Mouse (Mus musculus): ENCODE data around the gene Stra6l.
A peak's percentile ranks its signal among the peaks of the same experiment; 100 is the strongest.

The Stra6l gene

DNA sequence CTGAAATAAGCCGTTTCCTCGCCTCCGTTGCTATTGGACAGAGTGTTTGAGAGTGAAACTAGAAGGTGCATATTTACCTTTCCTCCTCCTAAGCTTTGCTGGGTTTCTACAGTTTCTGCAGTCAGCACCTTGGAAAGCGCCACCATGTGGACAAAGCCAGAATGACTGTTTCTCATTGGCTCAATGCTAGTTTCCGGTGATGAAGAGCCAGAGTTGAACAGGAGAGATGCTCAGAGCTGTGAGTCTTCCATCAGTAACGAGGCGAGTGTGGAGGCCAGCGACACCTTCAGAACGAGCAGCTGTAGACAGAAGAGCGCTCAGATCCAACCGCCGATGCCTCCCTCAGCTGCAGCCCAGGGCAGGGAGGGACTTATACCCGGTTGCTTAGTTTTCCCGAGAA lies 4.1 kb upstream of the Stra6l start:
- DNase-seq (ENCODE audit: low spot score in 2 of 2), result peak in 1 of 2 experiments; percentile 19

DNA sequence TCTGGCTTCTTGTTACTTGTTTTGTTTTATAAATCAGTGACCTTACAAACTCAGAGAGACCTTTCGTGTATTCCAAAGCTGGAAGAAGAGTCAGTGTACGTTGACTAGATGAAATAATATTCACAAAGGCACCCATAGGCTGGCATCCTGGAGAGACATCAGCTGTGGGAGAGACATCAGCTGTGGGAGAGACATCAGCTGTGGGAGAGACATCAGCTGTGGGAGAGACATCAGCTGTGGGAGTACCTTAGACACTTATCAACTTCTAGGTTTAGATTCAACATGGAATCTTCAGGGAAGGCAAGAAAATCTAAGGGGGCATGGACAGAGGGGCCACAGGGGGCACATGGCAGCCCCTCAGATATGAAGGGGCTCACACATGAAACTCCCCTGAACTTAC lies 2.2 kb upstream of the Stra6l start:
- DNase-seq (ENCODE audit: low spot score in 2 of 2), result no peak

DNA sequence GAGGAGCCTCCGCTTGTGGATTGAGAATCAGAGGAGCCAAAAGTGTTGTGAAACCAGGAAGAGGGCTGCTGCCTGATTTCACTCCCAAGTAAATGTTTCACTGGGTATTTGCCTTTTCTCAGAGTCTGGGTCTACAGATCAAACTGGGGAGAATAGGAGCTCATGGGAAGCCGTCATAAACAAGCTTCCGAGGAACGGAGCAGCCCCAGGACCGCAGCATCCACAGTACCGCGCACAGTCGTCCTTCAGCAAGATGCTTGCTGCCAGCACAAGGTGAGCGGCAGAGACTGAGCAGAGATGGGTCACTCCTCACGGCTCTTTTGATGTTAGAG lies 327 bp downstream of the Stra6l start:
- DNase-seq (ENCODE audit: low spot score in 2 of 2), result no peak

- DNase-seq (ENCODE audit: low spot score in 2 of 2), result no peak
These were observed 955 bp downstream of the Stra6l start for GRCm38 (mm10) chr4:45849419-45849818.

GRCm38 (mm10) chr4:45851640-45852051 lies 3.2 kb downstream of the Stra6l start:
- DNase-seq (ENCODE audit: low spot score in 2 of 2), result no peak

- no peak for DNase-seq (ENCODE audit: low spot score in 2 of 2)
These were observed 5.2 kb downstream of the Stra6l start for GRCm38 (mm10) chr4:45853496-45854246.

DNA sequence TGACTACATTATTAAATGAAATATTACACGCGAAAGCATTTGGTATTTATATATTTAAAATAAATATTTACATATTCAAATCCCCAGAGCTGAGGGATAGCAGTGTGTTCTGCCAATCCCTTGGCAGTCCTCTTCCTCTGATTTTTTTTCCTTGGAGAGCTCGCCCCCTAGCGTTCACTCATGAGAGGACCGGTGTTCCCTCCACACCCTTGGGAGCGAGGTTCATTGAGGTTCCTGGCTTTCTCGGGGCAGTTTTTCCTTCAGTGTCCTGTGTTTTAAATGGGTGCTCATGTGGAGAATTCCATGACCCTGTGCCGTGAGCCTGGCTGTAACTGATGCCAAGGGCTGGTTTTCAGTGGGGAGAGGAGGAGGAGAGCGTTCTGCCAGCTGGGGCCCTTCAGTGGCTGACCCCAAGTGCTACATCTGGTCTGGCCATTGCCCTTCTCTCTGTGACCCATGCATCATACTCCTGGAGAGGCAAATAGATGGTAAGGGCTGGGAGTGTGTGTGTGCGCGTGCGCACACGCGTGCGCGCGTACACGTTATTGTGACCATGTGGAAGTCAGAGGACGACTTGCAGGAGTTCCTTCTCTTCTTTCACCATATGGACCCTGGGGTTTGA lies 7.5 kb downstream of the Stra6l start:
- peak; percentile 5 to 35 for DNase-seq (ENCODE audit: low spot score in 2 of 2)

- no peak for DNase-seq (ENCODE audit: low spot score in 2 of 2)
These were observed 12.7 kb downstream of the Stra6l start for GRCm38 (mm10) chr4:45861160-45861559.

GRCm38 (mm10) chr4:45867416-45867815 lies 19.0 kb downstream of the Stra6l start:
- no peak for DNase-seq (ENCODE audit: low spot score in 2 of 2)

DNA sequence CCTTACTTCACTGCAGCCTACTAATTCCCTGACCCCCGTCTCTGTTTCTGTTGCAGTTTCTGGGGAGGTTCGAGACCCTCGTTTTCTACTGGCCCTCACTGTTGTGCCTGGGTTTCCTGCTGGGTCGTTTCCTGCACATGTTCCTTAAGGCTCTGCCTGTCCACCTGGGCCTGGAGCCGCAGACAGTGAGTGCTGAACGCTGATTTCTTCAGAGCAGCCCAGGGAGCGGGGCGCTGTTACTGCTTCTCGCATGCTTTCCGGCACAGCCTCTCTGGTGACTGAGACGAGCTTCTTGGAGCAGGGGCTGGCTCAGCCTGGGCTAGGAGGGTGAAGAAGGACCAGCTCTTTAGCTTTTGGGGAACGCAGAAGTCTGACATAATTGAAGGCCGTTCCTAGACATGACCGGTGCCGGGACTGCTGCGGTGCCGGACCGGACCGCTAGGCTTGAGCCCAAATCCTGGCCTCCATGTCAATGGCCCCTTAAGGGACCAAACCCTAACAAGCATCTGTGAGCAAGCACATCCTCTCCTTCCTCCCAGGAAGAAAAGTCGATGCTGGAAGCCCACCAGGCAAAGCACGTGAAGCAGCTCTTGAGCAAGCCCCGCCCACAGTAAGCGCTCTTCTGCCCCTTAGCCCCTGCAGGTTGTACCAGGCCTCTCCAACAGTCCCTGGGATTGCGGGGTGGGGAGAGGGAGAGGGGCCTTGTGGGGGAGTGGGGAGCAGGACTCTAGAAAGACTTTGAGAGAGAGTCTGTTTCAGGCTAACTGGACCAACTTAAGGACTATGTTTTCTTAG lies 20.8 kb downstream of the Stra6l start:
- DNase-seq (ENCODE audit: low spot score in 2 of 2), result no peak

- no peak for DNase-seq (ENCODE audit: low spot score in 2 of 2)
These were observed 23.7 kb downstream of the Stra6l start for GRCm38 (mm10) chr4:45872147-45872546.

GRCm38 (mm10) chr4:45878929-45879328 lies 30.5 kb downstream of the Stra6l start:
- peak in 1 of 2 experiments; percentile 32 for DNase-seq (ENCODE audit: low spot score in 2 of 2)

- DNase-seq (ENCODE audit: low spot score in 2 of 2), result no peak
These were observed 34.1 kb downstream of the Stra6l start for GRCm38 (mm10) chr4:45882521-45882920.

DNA sequence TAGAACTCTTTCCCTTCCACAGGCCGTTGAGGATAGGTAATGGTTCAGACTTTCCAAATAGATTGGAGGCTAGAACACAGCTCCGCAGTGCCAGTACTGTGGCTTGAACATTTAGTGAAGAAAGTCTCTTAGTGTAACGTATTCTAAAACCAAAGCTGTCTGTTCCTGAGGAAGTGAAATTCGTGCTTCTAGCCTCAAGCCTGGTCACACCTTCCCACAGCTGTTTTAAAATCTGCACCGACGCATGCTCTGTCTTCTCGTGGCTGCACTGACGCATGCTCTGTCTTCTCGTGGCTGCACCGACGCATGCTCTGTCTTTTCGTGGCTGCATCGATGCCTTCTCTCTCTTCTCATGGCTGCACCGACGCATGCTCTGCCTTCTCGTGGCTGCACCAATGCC lies 34.8 kb downstream of the Stra6l start:
- DNase-seq (ENCODE audit: low spot score in 2 of 2), result peak in 1 of 2 experiments; percentile 31

DNA sequence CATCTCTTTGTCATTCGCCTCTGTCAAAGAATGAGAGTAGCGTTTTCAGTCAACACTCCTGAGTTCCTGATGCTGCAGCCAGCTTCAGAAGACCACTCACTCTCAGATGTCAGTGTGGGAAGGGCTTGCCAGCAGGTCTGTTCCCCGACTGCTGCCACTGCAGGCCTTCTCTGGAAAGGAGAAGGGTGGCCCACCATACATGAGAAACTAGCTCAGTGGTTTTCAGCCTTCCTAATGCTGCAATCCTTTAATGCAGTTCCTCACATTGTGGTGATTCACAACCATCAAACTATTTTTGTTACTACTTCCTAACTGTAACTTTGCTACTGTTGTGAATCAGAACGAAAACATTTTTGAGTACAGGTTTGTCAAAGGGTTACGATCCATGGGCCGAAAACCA lies 41.0 kb downstream of the Stra6l start:
- DNase-seq (ENCODE audit: low spot score in 2 of 2), result no peak

DNA sequence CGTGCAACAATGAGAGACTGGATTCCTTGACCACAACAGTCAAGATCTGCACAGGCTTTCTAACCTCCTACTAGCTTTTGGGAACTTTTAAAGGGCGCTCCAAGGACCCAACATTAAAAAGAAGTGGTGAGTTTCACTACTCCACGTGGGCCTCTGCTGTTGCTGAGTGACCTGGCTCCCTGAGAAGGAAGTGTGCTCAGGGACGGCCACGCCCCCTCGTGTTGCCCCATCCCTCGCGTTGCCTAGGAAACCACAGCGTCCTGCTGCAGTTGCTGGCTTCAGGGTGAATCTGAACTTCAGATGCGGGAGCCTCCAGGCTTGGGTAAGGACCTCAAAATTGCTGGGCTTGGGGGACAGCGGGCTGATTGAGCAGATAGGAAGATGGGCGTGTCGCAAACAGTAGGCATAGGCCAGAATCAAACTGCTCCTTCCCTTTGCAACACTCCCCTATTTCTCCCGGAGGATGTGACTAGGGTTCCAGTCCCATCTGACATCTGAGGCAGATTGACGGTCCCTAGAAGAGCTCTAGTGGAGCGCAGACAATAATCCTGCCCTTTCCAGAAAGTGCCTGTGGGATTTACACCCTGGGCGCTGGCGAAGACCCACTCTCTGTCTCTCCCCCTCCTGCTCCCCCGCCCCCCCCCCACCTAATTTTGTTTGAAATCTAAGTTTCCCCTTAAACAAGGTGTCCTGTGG lies 41.8 kb downstream of the Stra6l start, which contains the start of gene Ccdc180:
Ccdc180 (plus strand) TSS at position 238 of the 696 bp plus-strand sequence.
- DNase-seq (ENCODE audit: low spot score in 2 of 2), result peak; percentile 19 to 70

GRCm38 (mm10) chr4:45896425-45897081 lies 48.1 kb downstream of the Stra6l start:
- no peak for DNase-seq (ENCODE audit: low spot score in 2 of 2)

DNA sequence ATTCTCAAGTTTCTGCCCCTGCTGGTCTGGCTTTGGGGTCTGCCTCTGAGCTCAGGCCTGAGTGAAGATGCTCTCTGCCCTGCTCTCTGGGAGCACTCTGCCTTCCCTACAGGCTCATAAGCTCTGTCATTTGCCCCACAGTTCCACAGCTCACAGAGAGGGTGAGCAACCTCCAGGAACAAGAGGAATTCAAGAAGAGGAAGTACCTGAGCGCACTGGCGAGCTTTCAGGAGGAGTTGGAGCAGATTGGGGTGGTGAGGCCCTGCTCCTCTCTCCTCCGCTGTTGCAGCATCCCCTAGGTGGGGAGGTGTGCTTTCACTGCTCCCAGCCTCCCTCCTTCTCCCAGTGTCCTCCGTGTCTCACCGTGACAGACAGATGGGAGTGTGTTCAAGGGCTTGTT lies 49.9 kb downstream of the Stra6l start:
- DNase-seq (ENCODE audit: low spot score in 2 of 2), result no peak

GRCm38 (mm10) chr4:45909256-45909655 lies 60.8 kb downstream of the Stra6l start:
- DNase-seq (ENCODE audit: low spot score in 2 of 2), result no peak

DNA sequence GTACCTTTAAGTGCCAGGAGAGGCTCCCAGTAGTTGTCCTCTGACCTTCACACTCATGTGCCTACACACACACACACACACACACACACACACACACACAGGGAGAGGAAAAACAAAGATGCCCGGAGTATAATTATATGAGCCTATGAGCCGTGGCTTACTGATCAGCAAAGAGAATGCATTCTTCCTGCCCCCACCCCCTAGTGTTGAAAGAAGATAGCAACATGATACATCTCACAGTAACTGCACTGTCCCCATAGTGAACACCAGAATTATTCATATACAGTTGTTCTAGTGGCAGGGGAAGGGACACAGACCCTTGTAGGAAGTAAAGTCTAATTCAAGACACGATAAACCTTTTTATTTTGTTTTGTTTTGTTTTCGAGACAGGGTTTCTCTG lies 61.5 kb downstream of the Stra6l start:
- no peak for DNase-seq (ENCODE audit: low spot score in 2 of 2)

- DNase-seq (ENCODE audit: low spot score in 2 of 2), result no peak
These were observed 62.8 kb downstream of the Stra6l start for GRCm38 (mm10) chr4:45911256-45911655.

GRCm38 (mm10) chr4:45911876-45912275 lies 63.4 kb downstream of the Stra6l start:
- DNase-seq (ENCODE audit: low spot score in 2 of 2), result no peak

Data from natural killer cell, adult 2 months (primary cell).